Mouse (Mus musculus): ENCODE measurements around the gene Myd88. TPM values are rescaled to one million over a fixed set of nuclear protein-coding genes. Genes with fewer than 3 reads are reported as not detected.

The Myd88 gene
- total RNA-seq, 2 experiments from 2014 or later: 4.3 to 5.0 TPM

GRCm38 (mm10) chr9:119320446-119320845 lies 20.8 kb downstream of the Myd88 start:
- Histone ChIP-seq H3K4me3 (peak overlapping the region; percentile 83), H3K27ac (peak overlapping the region; percentile 99)
- intact Hi-C loops (cut with DNase I): no loop called here
- no peak for DNase-seq
- TF ChIP-seq CTCF (IDR thresholded peaks at IDR 0.05): no peak

GRCm38 (mm10) chr9:119318891-119319290 lies 22.3 kb downstream of the Myd88 start:
- no peak for DNase-seq
- no peak overlapping the region for H3K4me3 ChIP-seq
- no peak overlapping the region for H3K27ac ChIP-seq
- TF ChIP-seq CTCF (IDR thresholded peaks at IDR 0.05): no peak
- intact Hi-C loops (cut with DNase I): no loop called here

GRCm38 (mm10) chr9:119313096-119313495 lies 28.1 kb downstream of the Myd88 start:
- intact Hi-C loops (cut with DNase I): no loop called here
- H3K27ac ChIP-seq: peak overlapping the region; percentile 80
- DNase-seq: no peak
- H3K4me3 ChIP-seq: no peak overlapping the region
- no peak for TF ChIP-seq CTCF (IDR thresholded peaks at IDR 0.05)

- intact Hi-C loops (cut with DNase I): no loop called here
- peak overlapping the region; percentile 6 for H3K27ac ChIP-seq
- no peak for DNase-seq
- no peak overlapping the region for H3K4me3 ChIP-seq
- TF ChIP-seq CTCF (IDR thresholded peaks at IDR 0.05): no peak
Measured at GRCm38 (mm10) chr9:119309067-119309466, 32.1 kb downstream of the Myd88 start.

GRCm38 (mm10) chr9:119305863-119306262 lies 35.3 kb downstream of the Myd88 start:
- no peak overlapping the region for H3K27ac ChIP-seq
- no peak for TF ChIP-seq CTCF (IDR thresholded peaks at IDR 0.05)
- no peak overlapping the region for H3K4me3 ChIP-seq
- intact Hi-C loops (cut with DNase I): no loop called here
- no peak for DNase-seq

GRCm38 (mm10) chr9:119298563-119298962 lies 42.6 kb downstream of the Myd88 start:
- H3K4me3 ChIP-seq: no peak overlapping the region
- no peak for TF ChIP-seq CTCF (IDR thresholded peaks at IDR 0.05)
- intact Hi-C loops (cut with DNase I): no loop called here
- no peak for DNase-seq
- peak overlapping the region; percentile 79 for H3K27ac ChIP-seq

- intact Hi-C loops (cut with DNase I): no loop called here
Measured at GRCm38 (mm10) chr9:119297696-119298095, 43.5 kb downstream of the Myd88 start.

GRCm38 (mm10) chr9:119290791-119291190 lies 50.4 kb downstream of the Myd88 start:
- Histone ChIP-seq H3K4me3 (no peak overlapping the region), H3K27ac (no peak overlapping the region)
- no peak for TF ChIP-seq CTCF (IDR thresholded peaks at IDR 0.05)
- intact Hi-C loops (cut with DNase I): no loop called here
- no peak for DNase-seq

More at GRCm38 (mm10) chr9:119297696-119298095, 43.5 kb downstream of the Myd88 start:
- no peak overlapping the region for H3K4me3 ChIP-seq
- no peak for DNase-seq
- peak overlapping the region; percentile 54 for H3K27ac ChIP-seq
- no peak for TF ChIP-seq CTCF (IDR thresholded peaks at IDR 0.05)

Other genes starting within 250 kb of the Myd88 start
- 1 to 10 TPM; 7.6 to 9.6 TPM for gene Plcd1, start 247.9 kb downstream of the Myd88 start, total RNA-seq (2021)
- not detected for gene Dlec1, start 238.9 kb downstream of the Myd88 start, total RNA-seq (2021)
- gene Acaa1b, start 184.3 kb downstream of the Myd88 start, total RNA-seq (2021): under 1 TPM; 0.46 to 0.84 TPM
- not detected for gene Gm47289, start 182.2 kb downstream of the Myd88 start, total RNA-seq (2021)
- not detected for gene Slc22a13, start 132.3 kb downstream of the Myd88 start, total RNA-seq (2021)
- 10 to 100 TPM; 55.9 to 64.1 TPM for gene Oxsr1, start 19.0 kb downstream of the Myd88 start, total RNA-seq (2021)
- gene Acaa1a, start 1.7 kb downstream of the Myd88 start, total RNA-seq (2021): 10 to 100 TPM; 31.1 to 42.3 TPM
- under 1 TPM; 0.13 to 0.14 TPM for gene Xylb, start 16.0 kb upstream of the Myd88 start, total RNA-seq (2021)
- gene Slc22a14, start 24.1 kb upstream of the Myd88 start, total RNA-seq (2021): not detected
- 10 to 100 TPM; 14.5 to 20.6 TPM for gene Acvr2b, start 60.7 kb upstream of the Myd88 start, total RNA-seq (2021)
- 1 to 10 TPM; 1.6 to 2.3 TPM for gene Exog, start 103.5 kb upstream of the Myd88 start, total RNA-seq (2021)
- under 1 TPM; 0.05 to 0.36 TPM for gene Scn5a, start 237.6 kb upstream of the Myd88 start, total RNA-seq (2021)